ENCODE assay signal across 16 mouse cellular contexts in the genomic region with DNA sequence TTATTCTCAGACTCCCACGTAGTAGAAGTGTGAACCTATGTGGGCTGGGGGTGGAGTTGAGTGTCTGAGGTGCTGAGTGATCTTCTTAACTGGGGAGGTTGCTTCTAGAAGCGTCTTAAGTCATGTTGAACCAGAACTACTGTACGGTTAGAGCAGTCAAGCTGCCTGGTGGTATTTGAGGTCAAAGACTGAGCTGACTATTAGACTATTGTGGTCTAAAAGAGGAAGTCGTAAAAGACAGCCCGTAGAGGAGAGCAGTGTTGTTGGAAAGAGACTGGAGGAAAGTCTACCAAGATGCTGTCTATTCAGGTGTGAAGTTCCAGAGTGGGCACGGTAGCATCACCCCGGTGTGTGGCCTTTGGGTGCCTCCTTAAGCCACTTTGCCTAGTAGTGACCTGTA. TPM values are rescaled to one million over a fixed set of nuclear protein-coding genes. Genes with fewer than 3 reads are reported as not detected.
DNase-seq lines count a peak whose midpoint lies in the region; ATAC-seq lines count a peak whose summit lies in the region.
"Had no signal": no experiment of that assay in that cellular context is flagged by ENCODE, and none has a peak within 500 bp of the region (broad histone marks: within the 10 kb centered on the region; RNA-seq: fewer than 3 reads in every experiment).

No protein-coding gene starts in this region.

- WGBS in heart, embryonic 16.5 days: 70% methylated on average over 7 of the region's 7 CpGs

- H3K9me3 ChIP-seq in heart, embryonic 16.5 days (replicated peaks; ENCODE audit: control insufficient read depth, low read length): no peaks in the 10 kb centered on the region
- H3K9me3 ChIP-seq: embryonic facial prominence, embryonic 13.5 days; heart, embryonic 15.5 days; midbrain, embryonic 10.5 days had no signal

- H3K4me1 ChIP-seq in heart, embryonic 16.5 days (ENCODE audit: control insufficient read depth, insufficient read depth, low read length): 0 out of 2 replicates have a peak, but pooled peaks cover 2% of the 10 kb centered on the region

- H3K36me3 ChIP-seq in heart, embryonic 16.5 days (ENCODE audit: control insufficient read depth, insufficient read depth): peaks cover 10% of the 10 kb centered on the region

- H3K4me3 ChIP-seq in heart, embryonic 16.5 days (ENCODE audit: low read length): no peak overlapping the region
- H3K4me3 ChIP-seq: embryonic facial prominence, embryonic 13.5 days; heart, embryonic 15.5 days; midbrain, embryonic 10.5 days had no signal

- no peak overlapping the region for H3K4me2 ChIP-seq in heart, embryonic 16.5 days (ENCODE audit: low read depth, low read length)
- H3K4me2 ChIP-seq: embryonic facial prominence, embryonic 13.5 days; heart, embryonic 15.5 days had no signal

- intact Hi-C loops in heart, postnatal 14 days (cut with DNase I): no loop called here

- no peak overlapping the region for H3K27ac ChIP-seq in heart, embryonic 16.5 days (ENCODE audit: low read length)
- H3K27ac ChIP-seq: embryonic facial prominence, embryonic 13.5 days; heart, embryonic 15.5 days; liver, embryonic 14.5 days; midbrain, embryonic 10.5 days had no signal

- H3K27me3 ChIP-seq in heart, embryonic 16.5 days (ENCODE audit: control insufficient read depth, insufficient read depth, low read length): no peaks in the 10 kb centered on the region
- H3K27me3 ChIP-seq: embryonic facial prominence, embryonic 13.5 days; heart, embryonic 15.5 days had no signal

- H3K9ac ChIP-seq in heart, embryonic 16.5 days (ENCODE audit: low read length): no peak overlapping the region
- H3K9ac ChIP-seq: embryonic facial prominence, embryonic 13.5 days; heart, embryonic 15.5 days; liver, embryonic 14.5 days had no signal

- DNase-seq in heart, postnatal 14 days: no peak
- DNase-seq in 416B (ENCODE audit: low read depth): peak; percentile 95
- DNase-seq in T-cell, adult 2 months (ENCODE audit: low spot score): peak; percentile 61
- DNase-seq in adrenal gland, adult 2 months: no peak
- DNase-seq in retina, postnatal 1 day: no peak
- DNase-seq in right cerebral cortex, postnatal 25 days: no peak
- DNase-seq: cerebellum, adult 9-10 months; gastrocnemius, postnatal 14 days; kidney, postnatal 4 days had no signal

- peak; percentile 39; the same call in 1 of the 2 replicates for ATAC-seq in heart, embryonic 16.5 days (replicated peaks; ENCODE audit: extremely low read depth, insufficient read depth, low FRiP score)
- ATAC-seq in monocyte, adult 5-6 weeks (replicated peaks; ENCODE audit: insufficient number of reproducible peaks, low FRiP score, low TSS enrichment, poor library complexity, severe bottlenecking): peak; percentile 89
- ATAC-seq: forebrain, embryonic 14.5 days had no signal

RNA-seq across cellular contexts. Expression of a gene that starts 24.0 kb away (rescaled TPM):
- polyA plus RNA-seq in heart, embryonic 16.5 days (2015; fragmentation: Nextera tagmentation; extraction: Ambion mirVana): 0.16 and 1.5 TPM in 2 replicates
- under 1 TPM; 0.12 to 0.17 TPM for total RNA-seq in heart, postnatal 14 days (2021)
- 0.11 to 1.6 TPM (median 1.4 TPM) in 3 replicates for total RNA-seq in monocyte, adult 5-6 weeks (2017)
- not detected for total RNA-seq in adrenal gland, adult 2 months (2021)
- 0.06 and 0.13 TPM in 2 replicates for polyA plus RNA-seq in adrenal gland, adult 2 months (2012; rRNA removed)
- total RNA-seq: gastrocnemius, postnatal 14 days had no signal
- polyA plus RNA-seq: forebrain, embryonic 14.5 days had no signal

RNA-seq across cellular contexts. Expression of a gene that starts 59.6 kb away (rescaled TPM):
- 29.4 and 50.3 TPM in 2 replicates for polyA plus RNA-seq in heart, embryonic 16.5 days (2015; fragmentation: Nextera tagmentation; extraction: Ambion mirVana)
- total RNA-seq in heart, postnatal 14 days (2021): 10 to 100 TPM; 66.7 to 72.8 TPM
- 77.9 to 109 TPM (median 85.1 TPM) in 3 replicates for total RNA-seq in monocyte, adult 5-6 weeks (2017)
- 100 to 1,000 TPM; 187 to 222 TPM for total RNA-seq in adrenal gland, adult 2 months (2021)
- 214 and 223 TPM in 2 replicates for polyA plus RNA-seq in adrenal gland, adult 2 months (2012; rRNA removed)

Comparison
In these comparisons a context has a peak if more than half of its experiments do, and no peak if none do; other contexts are left out.
1. DNase-seq: peak in 416B (single experiment) and T-cell, adult 2 months (single experiment); none in heart, postnatal 14 days (0 of 2), adrenal gland, adult 2 months (single experiment), retina, postnatal 1 day (single experiment) and right cerebral cortex, postnatal 25 days (single experiment).